ENCODE assay signal across 8 mouse cellular contexts in the genomic region with DNA sequence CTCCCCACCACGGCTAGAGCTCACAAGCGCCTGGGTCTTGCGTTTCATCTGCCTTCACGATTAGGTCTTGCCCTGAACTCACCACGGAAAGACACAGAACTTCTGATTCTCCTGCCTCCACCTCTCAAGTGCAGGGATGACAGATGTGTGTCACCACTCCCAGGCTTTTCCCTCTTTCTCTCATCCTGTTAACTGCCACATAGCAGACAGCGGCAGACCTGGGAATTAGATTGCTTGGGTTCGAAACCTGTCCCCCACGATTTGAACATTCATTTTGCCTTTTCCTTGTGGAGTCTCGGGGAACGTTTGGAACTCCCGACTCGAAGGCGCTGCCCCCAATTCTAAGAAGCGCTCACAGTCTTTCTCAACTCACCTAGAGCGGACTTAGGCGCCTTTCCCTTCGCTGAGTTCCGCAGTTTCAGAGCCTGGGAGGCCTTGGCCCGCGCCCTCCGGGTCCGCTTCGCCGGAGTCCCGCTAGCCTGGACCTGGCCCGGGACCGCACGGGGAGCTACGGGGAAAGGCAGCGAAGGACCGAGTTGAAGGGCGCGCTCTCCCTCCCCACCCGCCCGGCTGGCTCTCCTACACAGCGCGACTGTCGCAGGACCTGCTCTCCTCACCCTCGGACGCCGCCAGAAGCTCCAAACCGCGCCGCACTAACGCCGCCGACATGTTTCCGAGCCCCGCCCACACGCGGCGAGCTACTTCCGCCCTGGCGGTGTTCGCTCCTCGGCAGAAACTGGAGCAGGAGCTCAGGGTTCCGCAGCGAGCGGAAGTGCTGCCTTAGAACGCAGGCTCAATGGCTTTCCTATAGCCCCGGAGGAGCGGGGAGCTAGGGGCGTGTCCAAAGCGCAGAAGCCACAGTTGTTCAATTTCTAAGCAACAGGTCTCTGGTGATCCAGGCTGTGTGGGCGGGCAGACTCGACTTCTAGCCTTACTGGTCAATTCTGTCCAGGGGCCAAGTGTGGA. TPM values are rescaled to one million over a fixed set of nuclear protein-coding genes. Genes with fewer than 3 reads are reported as not detected.
A peak's percentile ranks its signal among the peaks of the same experiment; 100 is the strongest.
DNase-seq lines count a peak whose midpoint lies in the region; ATAC-seq and TF ChIP-seq lines count a peak whose summit lies in the region.

A gene (minus strand): TSS at position 706 of the 966 bp plus-strand sequence.

- 1% methylated on average over 66 of the region's 66 CpGs for WGBS in forebrain, embryonic 16.5 days
- under 1% methylated on average over 65 of the region's 66 CpGs for WGBS in lung, embryonic 15.5 days

- H3K9ac ChIP-seq in forebrain, embryonic 16.5 days (replicated peaks; ENCODE audit: low read depth, low read length): peak within 1 kb of the TSS; percentile 70
- peak within 1 kb of the TSS; percentile 87 for H3K9ac ChIP-seq in lung, embryonic 15.5 days

- H3K4me2 ChIP-seq in forebrain, embryonic 16.5 days (ENCODE audit: low read length): peak within 1 kb of the TSS; percentile 73
- H3K4me2 ChIP-seq in lung, embryonic 15.5 days: peak within 1 kb of the TSS; percentile 86

- H3K27me3 ChIP-seq in G1E (ENCODE audit: insufficient read depth, low read length): peaks cover 3% of the 10 kb centered on the region
- no peaks in the 10 kb centered on the region for H3K27me3 ChIP-seq in forebrain, embryonic 16.5 days (replicated peaks; ENCODE audit: control insufficient read depth, insufficient read depth, low read length)
- no peaks in the 10 kb centered on the region for H3K27me3 ChIP-seq in lung, embryonic 15.5 days

- H3K4me1 ChIP-seq in G1E (ENCODE audit: insufficient read depth, low read depth, low read length): peaks cover 43% of the 10 kb centered on the region
- peaks cover 23% of the 10 kb centered on the region for H3K4me1 ChIP-seq in forebrain, embryonic 16.5 days (replicated peaks; ENCODE audit: control insufficient read depth, insufficient read depth, low read length)
- H3K4me1 ChIP-seq in lung, embryonic 15.5 days: peaks cover 18% of the 10 kb centered on the region

- peak within 1 kb of the TSS; percentile 94 for H3K4me3 ChIP-seq in G1E (ENCODE audit: low read depth, low read length)
- H3K4me3 ChIP-seq in forebrain, embryonic 16.5 days (replicated peaks; ENCODE audit: low read length): peak within 1 kb of the TSS; percentile 67
- peak within 1 kb of the TSS; percentile 92 for H3K4me3 ChIP-seq in layer of hippocampus, adult 2 months
- H3K4me3 ChIP-seq in lung, embryonic 15.5 days: peak within 1 kb of the TSS; percentile 94

- ATAC-seq in G1E (ENCODE audit: extremely low read depth, insufficient number of reproducible peaks, low FRiP score, poor library complexity, severe bottlenecking): peak; percentile 87
- ATAC-seq in forebrain, embryonic 16.5 days: peak; percentile 94
- ATAC-seq in lung, embryonic 15.5 days (ENCODE audit: borderline replicate concordance, extremely low read depth, low FRiP score, low TSS enrichment): peak; percentile 92

- no peaks in the 10 kb centered on the region; the same call in 1 of the 2 replicates for H3K9me3 ChIP-seq in G1E (replicated peaks)
- H3K9me3 ChIP-seq in forebrain, embryonic 16.5 days (ENCODE audit: control insufficient read depth, low read length): no peaks in the 10 kb centered on the region
- no peaks in the 10 kb centered on the region for H3K9me3 ChIP-seq in lung, embryonic 15.5 days

- intact Hi-C loops in heart, postnatal 36 days (cut with DNase I): loop anchor here (5.0 to 10.0 kb wide), 2 partner anchors 37 to 681 kb away; a partner anchor contains a TSS

- 0 out of 2 replicates have a peak within 1 kb of the TSS, but pooled peaks have one; percentile 41 for H3K27ac ChIP-seq in forebrain, embryonic 16.5 days (ENCODE audit: low read length)
- H3K27ac ChIP-seq in layer of hippocampus, adult 2 months: peak within 1 kb of the TSS; percentile 88
- H3K27ac ChIP-seq in lung, embryonic 15.5 days: peak within 1 kb of the TSS; percentile 31

- peak; percentile 90 for DNase-seq in G1E (ENCODE audit: low spot score)
- DNase-seq in cerebellum, adult 11-12 months: peak; percentile 85
- DNase-seq in heart, postnatal 36 days: peak; percentile 87
- DNase-seq in layer of hippocampus, adult 2 months (ENCODE audit: low spot score in 2 of 2): peak; percentile 87 to 90
- DNase-seq in ovary, adult 18-20 months (ENCODE audit: low spot score): peak; percentile 80
- peak; percentile 95 for DNase-seq in thymus, postnatal 0 days (ENCODE audit: low spot score)

- H3K36me3 ChIP-seq in G1E (replicated peaks): peaks cover 43% of the 10 kb centered on the region
- no peaks in the 10 kb centered on the region for H3K36me3 ChIP-seq in forebrain, embryonic 16.5 days (ENCODE audit: control insufficient read depth, insufficient read depth)
- H3K36me3 ChIP-seq in lung, embryonic 15.5 days: peaks cover 16% of the 10 kb centered on the region; the same call in 1 of the 2 replicates

- no peak for TF ChIP-seq CTCF in G1E (IDR thresholded peaks at IDR 0.05; ENCODE audit: low read depth, low read length)
- no peak for TF ChIP-seq CTCF in layer of hippocampus, adult 2 months (conservative IDR thresholded peaks at IDR 0.05)

RNA-seq across cellular contexts. Expression of the gene that starts here (rescaled TPM):
- total RNA-seq in G1E (2014; fragmentation: Nextera tagmentation) (46.5 and 58.3 TPM in 2 replicates), G1E (2017) (22.6 and 25.9 TPM in 2 replicates)
- 67.2 and 96.3 TPM in 2 replicates for polyA plus RNA-seq in G1E (2012)
- polyA plus RNA-seq in forebrain, embryonic 16.5 days (2015; fragmentation: Nextera tagmentation; extraction: Ambion mirVana): 60.6 and 65.5 TPM in 2 replicates
- total RNA-seq in heart, postnatal 36 days (2021): 10 to 100 TPM; 11.5 to 15.8 TPM
- 10 to 100 TPM; 32.5 to 37.0 TPM for total RNA-seq in layer of hippocampus, adult 2 months (2021)
- polyA plus RNA-seq in lung, embryonic 15.5 days (2015; fragmentation: Nextera tagmentation; extraction: Ambion mirVana): 47.1 and 51.8 TPM in 2 replicates
- polyA plus RNA-seq in thymus, postnatal 0 days (2015; fragmentation: Nextera tagmentation; extraction: Ambion mirVana): 56.7 and 58.4 TPM in 2 replicates

Comparison
In these comparisons a context has a peak if more than half of its experiments do, and no peak if none do; other contexts are left out.
1. Peak in every context shown above with its lines: DNase-seq, ATAC-seq, H3K4me3 ChIP-seq and H3K27ac ChIP-seq.
2. H3K27ac ChIP-seq: peak in every context shown above with its lines; median percentile 88 in layer of hippocampus, adult 2 months; 41 in forebrain, embryonic 16.5 days; 31 in lung, embryonic 15.5 days.